Mouse (Mus musculus) left cerebral cortex, postnatal 4 days (tissue): ENCODE data around the gene Cpne4. TPM values are rescaled to one million over a fixed set of nuclear protein-coding genes. Genes with fewer than 3 reads are reported as not detected.

Source experiments
- DNase-seq: peaks from one replicate; pipeline ENCODE4 v3.0.0-alpha.2; 2022
- intact Hi-C: fragments of 180-260 bp; cut with DNase I; formaldehyde crosslinking; loops from one replicate; pipeline ENCODE4 v1.15.1; 2025
- total RNA-seq, 2 experiments: library from RNA; stranded (reverse); gene quantifications; 2 replicates each; pipeline ENCODE4 v1.2.3; 2021

The Cpne4 gene
- 10 to 100 TPM; 62.9 to 63.8 TPM for total RNA-seq

DNA sequence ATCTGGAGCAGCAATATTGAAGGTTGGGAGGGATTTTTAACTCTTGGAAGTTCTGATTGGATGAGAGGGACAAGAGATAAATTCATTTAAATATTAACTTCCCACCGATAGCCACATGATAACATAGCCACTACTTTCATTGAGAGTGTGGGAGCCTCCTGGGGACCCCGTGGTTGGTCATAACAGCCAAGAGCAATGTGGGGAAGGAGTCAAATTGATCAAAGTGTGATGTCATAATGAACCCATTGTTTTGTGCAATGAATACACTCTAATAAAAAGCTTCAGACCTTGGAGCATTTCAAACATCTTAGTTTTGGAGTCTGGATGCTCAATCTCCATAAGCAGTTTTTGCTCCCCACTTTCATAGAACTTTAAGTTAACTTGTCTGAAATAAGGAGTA is at the start of gene Cpne4:
Gene Cpne4 (plus strand): TSS at position 301 of the 400 bp plus-strand sequence.
- DNase-seq = no peak
- intact Hi-C loops = no loop called here

DNA sequence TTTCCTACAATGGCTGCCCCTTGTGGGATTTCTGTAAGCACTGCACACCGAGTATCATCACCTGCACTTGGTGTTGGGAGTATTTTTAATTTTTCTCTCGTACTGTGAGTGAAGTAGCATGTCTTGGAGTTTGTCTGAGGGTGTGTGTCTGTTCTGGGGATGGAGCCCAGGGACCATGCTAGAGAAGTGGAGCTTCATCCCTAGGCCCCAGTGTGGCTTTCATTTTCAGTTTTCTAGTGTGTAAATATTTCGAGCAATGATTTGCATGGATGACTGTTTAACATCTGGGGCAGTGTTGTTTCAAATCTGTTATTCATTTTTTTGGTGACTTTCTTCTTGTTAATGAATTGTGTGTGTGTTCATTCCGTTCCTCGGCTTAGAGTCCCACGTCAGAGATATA is 31.9 kb upstream of the Cpne4 start:
- no peak for DNase-seq
- intact Hi-C loops = no loop called here

DNA sequence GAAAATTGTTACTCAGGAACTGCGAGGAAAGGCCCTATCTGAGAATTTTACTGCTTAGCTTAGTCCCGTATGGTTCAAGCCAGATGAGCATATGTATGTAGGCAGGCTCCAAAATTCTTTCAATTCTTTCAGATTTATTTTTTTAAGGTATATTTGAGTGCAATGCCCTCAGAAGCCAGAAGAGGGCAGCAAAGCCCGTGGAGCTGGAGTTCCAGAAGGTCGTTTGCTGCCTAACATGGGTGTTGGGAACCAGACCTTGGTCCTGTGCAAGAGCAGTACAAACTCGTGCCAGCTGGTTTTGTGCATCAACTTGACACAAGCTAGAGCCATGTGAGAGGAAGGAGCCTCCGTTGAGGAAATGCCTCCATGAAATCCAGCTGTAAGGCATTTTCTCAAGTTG is 11.6 kb upstream of the Cpne4 start:
- no peak for DNase-seq
- intact Hi-C loops = no loop called here

GRCm38 (mm10) chr9:104565815-104566214 is 18.7 kb downstream of the Cpne4 start:
- DNase-seq = no peak
- intact Hi-C loops = loop anchor here (5.0 kb wide), 1 partner anchor 154 kb away; no protein-coding TSS in a partner anchor

DNA sequence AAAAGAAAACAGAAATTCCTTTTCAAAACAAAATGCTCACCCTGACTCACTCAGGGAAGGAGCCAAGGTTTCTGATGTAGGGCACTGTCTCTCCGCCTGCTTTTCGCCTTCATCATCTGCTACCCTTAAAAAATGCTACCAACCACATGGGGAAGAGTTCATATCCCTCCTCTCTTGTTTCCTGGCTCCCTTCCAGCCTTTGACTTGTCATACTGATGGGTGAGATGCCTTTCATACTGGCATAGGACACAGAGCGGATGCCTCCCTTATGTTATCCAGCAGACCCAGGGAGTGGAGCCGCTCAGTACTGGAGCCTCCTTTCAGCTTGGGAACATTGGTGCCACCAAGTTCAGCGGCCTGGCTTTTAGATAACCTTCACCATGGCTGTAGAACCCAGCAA is 19.4 kb downstream of the Cpne4 start:
- no peak for DNase-seq
- intact Hi-C loops = loop anchor here (5.0 kb wide), 1 partner anchor 154 kb away; no protein-coding TSS in a partner anchor

- intact Hi-C loops = loop anchor here (5.0 kb wide), 1 partner anchor 155 kb away; no protein-coding TSS in a partner anchor
- DNase-seq = no peak
Observed at GRCm38 (mm10) chr9:104567096-104567495, 20.0 kb downstream of the Cpne4 start.

GRCm38 (mm10) chr9:104569480-104570167 is 22.5 kb downstream of the Cpne4 start:
- peak; percentile 85 for DNase-seq
- intact Hi-C loops = loop anchor here (5.0 to 10.0 kb wide), 3 partner anchors 157 to 813 kb away; no protein-coding TSS in a partner anchor

GRCm38 (mm10) chr9:104572856-104573255 is 25.8 kb downstream of the Cpne4 start:
- no peak for DNase-seq
- intact Hi-C loops = loop anchor here (5.0 to 10.0 kb wide), 2 partner anchors 492 to 809 kb away; no protein-coding TSS in a partner anchor

GRCm38 (mm10) chr9:104574476-104574875 is 27.4 kb downstream of the Cpne4 start:
- intact Hi-C loops = loop anchor here (5.0 to 10.0 kb wide), 2 partner anchors 490 to 808 kb away; no protein-coding TSS in a partner anchor
- peak; percentile 85 for DNase-seq

- no peak for DNase-seq
- intact Hi-C loops = no loop called here
Observed at GRCm38 (mm10) chr9:104581921-104582624, 35.0 kb downstream of the Cpne4 start.

DNA sequence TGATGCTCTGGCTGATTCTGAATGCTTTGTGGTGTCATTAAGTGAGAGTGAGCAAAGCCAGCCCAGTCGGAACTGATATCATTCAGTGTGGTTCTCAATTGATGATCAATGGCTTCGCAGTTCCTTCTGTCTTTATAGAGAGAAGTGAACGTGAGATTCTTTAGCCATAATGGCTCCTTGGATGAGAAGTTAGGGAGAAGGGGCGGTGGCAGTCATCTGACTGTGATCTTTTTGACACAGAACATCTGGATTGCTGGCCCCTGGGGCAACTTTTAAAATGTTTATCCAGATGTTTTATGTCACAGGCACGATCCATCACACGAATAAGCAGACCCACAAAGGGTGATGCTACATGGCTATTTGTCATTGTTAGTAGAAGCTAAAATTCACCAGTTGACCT is 35.6 kb downstream of the Cpne4 start:
- intact Hi-C loops = no loop called here
- no peak for DNase-seq

DNA sequence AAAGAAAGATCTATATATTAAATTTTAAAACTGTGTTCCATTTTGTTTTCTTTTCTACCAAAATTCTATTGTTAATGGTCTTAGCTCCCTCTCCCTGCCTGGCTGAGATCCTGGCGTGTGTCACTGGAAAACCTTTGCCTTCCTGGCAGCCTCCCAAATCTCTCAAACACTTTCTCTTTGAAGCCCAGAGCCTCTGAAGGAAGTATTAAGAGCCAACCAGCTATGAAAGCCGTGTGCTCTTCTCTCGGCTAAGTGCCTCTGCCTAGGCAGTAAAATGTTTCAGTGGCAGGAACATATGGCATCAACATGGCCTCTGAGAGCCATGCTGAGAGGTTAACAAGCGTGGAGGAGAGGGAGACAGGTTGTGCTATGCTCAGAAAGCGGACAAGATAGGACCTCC is 47.5 kb downstream of the Cpne4 start:
- intact Hi-C loops = no loop called here
- peak; percentile 61 for DNase-seq

- DNase-seq = peak; percentile 8
- intact Hi-C loops = no loop called here
Observed at GRCm38 (mm10) chr9:104594979-104595378, 47.9 kb downstream of the Cpne4 start.

DNA sequence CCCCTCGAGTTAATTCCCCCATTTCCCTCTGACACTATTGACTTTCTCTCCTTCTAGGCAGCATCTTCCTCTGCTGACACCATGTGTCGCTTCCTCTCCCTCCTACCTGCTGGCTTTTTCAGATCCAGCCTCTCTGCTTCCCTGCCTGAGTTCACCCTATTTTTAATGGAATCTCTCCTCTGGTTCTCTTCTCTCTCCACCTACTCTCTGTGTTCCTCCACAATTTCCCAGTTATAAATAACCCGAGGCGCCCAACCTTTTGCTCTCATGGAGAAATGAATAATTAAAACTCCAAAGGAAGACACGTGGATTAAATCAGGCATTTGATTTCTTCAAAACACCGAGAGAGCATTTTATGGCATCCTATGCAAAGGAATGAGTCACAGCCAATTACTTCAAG is 65.4 kb downstream of the Cpne4 start:
- no peak for DNase-seq
- intact Hi-C loops = no loop called here

GRCm38 (mm10) chr9:104616691-104617090 is 69.6 kb downstream of the Cpne4 start:
- peak; percentile 3 for DNase-seq
- intact Hi-C loops = no loop called here

GRCm38 (mm10) chr9:104623564-104623963 is 76.5 kb downstream of the Cpne4 start:
- intact Hi-C loops = no loop called here
- no peak for DNase-seq

DNA sequence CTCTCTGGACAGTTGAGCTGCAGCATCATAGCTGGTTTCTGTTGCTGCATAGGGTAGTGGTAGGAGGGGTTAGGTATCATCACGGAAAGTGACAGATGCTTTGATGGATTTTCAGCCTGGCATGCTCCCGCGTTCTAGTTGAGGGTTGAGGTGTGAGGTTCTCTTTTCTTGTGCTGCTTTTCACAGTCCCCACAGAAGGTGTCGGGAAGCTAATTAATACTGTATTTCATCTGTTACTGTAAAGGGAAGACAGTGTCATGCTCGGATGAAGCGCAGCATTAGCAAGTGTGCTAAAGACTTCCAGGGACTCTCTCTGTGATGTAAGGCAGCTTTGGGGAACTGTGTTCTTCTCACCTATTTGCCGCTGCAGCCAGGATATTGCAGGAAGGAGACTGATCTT is 80.7 kb downstream of the Cpne4 start:
- intact Hi-C loops = no loop called here
- DNase-seq = no peak

- DNase-seq = no peak
- intact Hi-C loops = no loop called here
Observed at GRCm38 (mm10) chr9:104629282-104629681, 82.2 kb downstream of the Cpne4 start.

DNA sequence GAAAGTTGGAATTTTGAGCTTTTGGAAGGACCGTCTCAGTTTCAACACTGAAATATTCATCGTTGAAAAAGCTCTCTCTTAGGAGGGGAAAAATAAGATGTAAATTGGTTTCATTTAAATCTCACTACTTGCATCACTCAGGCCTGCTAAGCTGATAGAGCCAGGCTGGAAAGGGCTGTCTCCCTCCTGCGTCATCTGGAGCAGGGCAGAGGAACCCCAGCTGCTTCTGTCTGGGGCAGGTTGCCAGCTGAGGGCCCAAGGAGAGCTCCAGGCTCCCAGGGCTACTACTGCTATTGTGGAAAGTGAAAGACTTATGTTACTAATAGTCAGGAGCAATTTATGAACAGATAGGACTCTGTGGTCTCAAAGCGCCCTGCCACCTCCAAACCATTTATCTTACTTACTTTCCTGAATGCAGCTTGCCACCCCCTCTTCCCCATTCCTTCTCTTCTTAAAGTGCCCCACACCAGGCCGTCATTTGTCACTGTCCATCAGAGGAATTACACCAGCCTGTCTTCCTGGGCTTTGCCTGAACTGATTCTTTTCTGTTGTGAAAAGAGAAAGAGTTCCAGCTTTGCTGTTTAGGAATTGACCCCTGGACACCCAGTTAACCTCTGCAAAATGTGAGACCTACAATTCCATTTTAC is 99.4 kb downstream of the Cpne4 start:
- intact Hi-C loops = no loop called here
- DNase-seq = peak; percentile 41

DNA sequence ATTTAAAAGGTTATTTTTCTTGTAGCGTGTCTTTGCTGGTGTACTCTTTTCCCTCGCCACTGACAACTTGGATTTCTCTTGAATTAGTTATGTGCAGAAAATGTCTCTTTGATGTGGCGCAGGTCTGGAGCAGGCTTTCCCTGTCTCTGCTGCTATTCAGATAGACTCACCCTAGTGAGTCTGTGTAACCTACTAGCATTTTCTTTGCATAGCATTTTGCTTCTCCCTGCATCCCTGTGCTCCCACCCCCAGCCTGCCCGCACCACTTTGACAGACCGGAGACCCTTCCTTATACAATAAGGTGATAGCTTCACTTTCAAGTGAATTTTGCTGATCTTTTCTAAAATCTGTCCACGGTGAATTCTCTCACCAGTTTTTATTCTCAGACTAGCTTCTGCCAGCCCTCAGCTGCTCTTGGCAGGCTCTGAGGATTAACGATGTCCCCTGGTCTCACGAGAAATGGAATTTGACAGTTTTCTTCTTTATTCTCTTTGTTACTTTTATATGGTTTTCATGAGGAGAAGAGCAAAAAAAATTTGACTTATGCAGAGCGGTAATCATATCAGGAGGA is 105.7 kb downstream of the Cpne4 start:
- no peak for DNase-seq
- intact Hi-C loops = no loop called here

DNA sequence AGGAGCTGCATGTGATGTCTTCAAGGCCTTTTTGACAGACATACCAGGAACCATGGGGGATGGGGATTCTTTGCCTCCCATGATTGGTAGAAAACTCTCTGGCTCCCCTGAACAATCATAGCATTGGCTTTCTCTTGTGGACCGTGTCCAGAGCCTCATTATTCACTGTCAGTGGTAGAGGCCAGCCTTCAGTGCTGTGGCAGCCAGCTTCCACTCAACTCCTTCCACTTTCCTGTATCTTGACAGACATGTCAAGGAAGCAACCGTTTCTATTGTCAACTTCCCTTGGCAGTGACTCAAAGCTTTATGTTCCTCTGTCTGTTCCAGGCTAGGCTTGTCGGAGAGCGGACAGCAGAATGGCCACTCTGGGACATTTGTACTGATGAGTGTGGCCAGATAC is 112.7 kb downstream of the Cpne4 start:
- intact Hi-C loops = no loop called here
- DNase-seq = no peak
